Mouse (Mus musculus) urinary bladder, postnatal 0 days (tissue): ENCODE results near the gene Hoxc5. TPM values are rescaled to one million over a fixed set of nuclear protein-coding genes. Genes with fewer than 3 reads are reported as not detected.

Experiments used
- microRNA counts: library from miRNA; unstranded; fragments of <30 nt; microRNA quantifications from one replicate; lab custom pipeline; 2016
- microRNA-seq: library from miRNA; unstranded; fragments of <30 nt; microRNA quantifications from one replicate; pipeline ENCODE4, GENCODE M21; 2016
- polyA plus RNA-seq: library from polyadenylated mRNA; unstranded; fragments of >200 nt; fragmentation: Nextera tagmentation; extraction: Ambion mirVana; gene quantifications from 2 replicates; pipeline ENCODE4 v1.2.1, GENCODE M21; 2015

The Hoxc5 gene
- 0.24 and 0.33 TPM in 2 replicates for polyA plus RNA-seq

GRCm38 (mm10) chr15:102967312-102967510 lies at the start of gene Hoxc5:
Gene Hoxc5 (plus strand): TSS chr15:102967443.

GRCm38 (mm10) chr15:102921053-102922011 lies 45.9 kb upstream of the Hoxc5 start, which contains the start of gene Hoxc13:
Gene Hoxc13 (plus strand): TSS chr15:102921103.

GRCm38 (mm10) chr15:102936279-102936972 lies 30.8 kb upstream of the Hoxc5 start, which contains the start of gene Hoxc12:
Gene Hoxc12 (plus strand): TSS chr15:102936757.

GRCm38 (mm10) chr15:102954192-102955006 lies 12.8 kb upstream of the Hoxc5 start, which contains the start of gene Hoxc11:
Gene Hoxc11 (plus strand): TSS chr15:102954427.

GRCm38 (mm10) chr15:102966776-102967311 lies 399 bp upstream of the Hoxc5 start, which contains the start of gene Hoxc10:
Gene Hoxc10 (plus strand): TSS chr15:102966796.

GRCm38 (mm10) chr15:102976171-102976570 lies 8.9 kb downstream of the Hoxc5 start, which contains the start of gene Hoxc9:
Gene Hoxc9 (plus strand): TSS chr15:102976439.

GRCm38 (mm10) chr15:102990461-102991397 lies 23.5 kb downstream of the Hoxc5 start, which contains the start of gene Hoxc8:
Gene Hoxc8 (plus strand): TSS chr15:102990607.

GRCm38 (mm10) chr15:102997939-102998355 lies 30.7 kb downstream of the Hoxc5 start, which contains the start of gene Hoxc6:
Gene Hoxc6 (plus strand): TSS chr15:102998257.

GRCm38 (mm10) chr15:103018636-103019035 lies 51.4 kb downstream of the Hoxc5 start, which contains the start of gene Hoxc4:
Gene Hoxc4 (plus strand): TSS chr15:103018934.

MicroRNA genes within 50 kb of the gene (microRNA counts, 519-probe panel; counts per million panel counts)
- microRNA mmu-miR-615-3p (lab: Ali Mortazavi, UCI), result not detected
- microRNA mmu-miR-615-5p (lab: Ali Mortazavi, UCI), result not detected

Small RNAs within 50 kb of the gene (microRNA-seq; reads per million reads assigned to microRNA genes)
- gene Mir196a-2 (265 reads per million, percentile 57 among the genes with 10 or more reads in this experiment), gene Mir615 (312 reads per million, percentile 60 among the genes with 10 or more reads in this experiment)

Other genes with a start within 250 kb of the Hoxc5 start
- 41.5 and 45.0 TPM in 2 replicates for gene Calcoco1, start 245.3 kb upstream of the Hoxc5 start, polyA plus RNA-seq
- gene Hoxc13, start 46.3 kb upstream of the Hoxc5 start, polyA plus RNA-seq, result 0.05 TPM in 1 of 2 replicates, not detected in the other
- gene Hoxc12, start 30.7 kb upstream of the Hoxc5 start, polyA plus RNA-seq, result not detected in 2 replicates
- gene Hoxc11, start 13.0 kb upstream of the Hoxc5 start, polyA plus RNA-seq, result 0.92 and 1.1 TPM in 2 replicates
- 1.0 and 1.3 TPM in 2 replicates for gene Hoxc10, start 647 bp upstream of the Hoxc5 start, polyA plus RNA-seq
- 0.57 and 0.62 TPM in 2 replicates for gene Hoxc9, start 9.0 kb downstream of the Hoxc5 start, polyA plus RNA-seq
- gene Hoxc8, start 23.2 kb downstream of the Hoxc5 start, polyA plus RNA-seq, result 0.45 and 0.48 TPM in 2 replicates
- gene Hoxc6, start 30.8 kb downstream of the Hoxc5 start, polyA plus RNA-seq, result 0.31 and 0.57 TPM in 2 replicates
- gene Hoxc4, start 51.5 kb downstream of the Hoxc5 start, polyA plus RNA-seq, result 0.18 and 0.43 TPM in 2 replicates
- gene Smug1, start 199.6 kb downstream of the Hoxc5 start, polyA plus RNA-seq, result 9.7 and 10.7 TPM in 2 replicates